Mouse (Mus musculus) midbrain, embryonic 14.5 days (tissue): Measurements from ENCODE around the gene D8Ertd738e. TPM values are rescaled to one million over a fixed set of nuclear protein-coding genes. Genes with fewer than 3 reads are reported as not detected.

Experiments used
- ATAC-seq: fragments of 200-750 bp; cut with Nextera tagmentation; 2 replicates; pipeline ENCODE4 v1.8.0; 2017; ENCODE audit warnings: moderate number of reproducible peaks, moderate library complexity; ENCODE audit not compliant: low FRiP score, low TSS enrichment
- DNase-seq: peaks from one replicate; pipeline ENCODE4 v3.0.0-alpha.2; 2015
- H3K27ac ChIP-seq: fragments of 300-500 bp; sonication (generic); replicated peaks from 2 replicates; pipeline ENCODE4 v1.5.1; 2014; ENCODE audit warnings: mild to moderate bottlenecking, low read depth, low read length, moderate library complexity
- H3K27me3 ChIP-seq: fragments of 300-500 bp; sonication (generic); 2 replicates; pipeline ENCODE4 v1.6.1; 2014; ENCODE audit warnings: low read length, control low read depth, mixed read lengths; ENCODE audit not compliant: control insufficient read depth, insufficient read depth
- H3K36me3 ChIP-seq: fragments of 300-500 bp; sonication (generic); 2 replicates; pipeline ENCODE4 v1.6.1; 2014; ENCODE audit warnings: low read length, control low read depth; ENCODE audit not compliant: control insufficient read depth, insufficient read depth
- H3K4me1 ChIP-seq: fragments of 300-500 bp; sonication (generic); 2 replicates; pipeline ENCODE4 v1.6.1; 2014; ENCODE audit warnings: mild to moderate bottlenecking, antibody characterized with exemption, low read length, control low read depth; ENCODE audit not compliant: control insufficient read depth, insufficient read depth
- H3K4me2 ChIP-seq: fragments of 300-500 bp; sonication (generic); 2 replicates; pipeline ENCODE4 v1.6.1; 2014; ENCODE audit warnings: mild to moderate bottlenecking, low read length, moderate library complexity
- H3K4me3 ChIP-seq: fragments of 300-500 bp; sonication (generic); replicated peaks from 2 replicates; pipeline ENCODE4 v1.5.1; 2014; ENCODE audit warnings: low read depth, low read length
- H3K9ac ChIP-seq: fragments of 300-500 bp; sonication (generic); replicated peaks from 2 replicates; pipeline ENCODE4 v1.6.1; 2014; ENCODE audit warnings: mild to moderate bottlenecking, low read length, moderate library complexity
- H3K9me3 ChIP-seq: fragments of 300-500 bp; sonication (generic); 2 replicates; pipeline ENCODE4 v1.6.1; 2016; ENCODE audit warnings: low read length, control low read depth, mixed read lengths; ENCODE audit not compliant: control insufficient read depth
- WGBS: fragments of 180-500 bp; shearing (Covaris S2); extraction: QIAGEN DNeasy Blood & Tissue Kit; methylation state at CpG from one replicate; pipeline ENCODE4 v1.1.7; 2014; 5-methylcytosine and 5-hydroxymethylcytosine counted together
- polyA plus RNA-seq: library from polyadenylated mRNA; unstranded; fragments of >200 nt; fragmentation: Nextera tagmentation; extraction: Ambion mirVana; gene quantifications from 2 replicates; pipeline ENCODE4 v1.2.1, GENCODE M21; 2014

D8Ertd738e gene
- polyA plus RNA-seq, 1 experiment from 2014 or later = 261 TPM

- H3K4me1 ChIP-seq = no peaks in the 10 kb centered on the region
- H3K27ac ChIP-seq = no peak overlapping the region
- H3K4me3 ChIP-seq = no peak overlapping the region
- no peak for DNase-seq
- WGBS = 70% methylated on average over 1 of the region's 1 CpGs
- no peaks in the 10 kb centered on the region for H3K36me3 ChIP-seq
- H3K9ac ChIP-seq = no peak overlapping the region
- no peaks in the 10 kb centered on the region for H3K9me3 ChIP-seq
- no peak overlapping the region for H3K4me2 ChIP-seq
- ATAC-seq = no peak
- H3K27me3 ChIP-seq = no peaks in the 10 kb centered on the region
Measured at GRCm38 (mm10) chr8:84276447-84276846, 26.9 kb upstream of the D8Ertd738e start.

- DNase-seq (no peak), ATAC-seq (no peak)
- WGBS = 78% methylated on average over 3 of the region's 3 CpGs
- H3K9me3 ChIP-seq = no peaks in the 10 kb centered on the region
- H3K9ac ChIP-seq = no peak overlapping the region
- H3K27me3 ChIP-seq = no peaks in the 10 kb centered on the region
- H3K27ac ChIP-seq = no peak overlapping the region
- no peaks in the 10 kb centered on the region for H3K36me3 ChIP-seq
- H3K4me3 ChIP-seq = no peak overlapping the region
- H3K4me1 ChIP-seq = peaks cover 11% of the 10 kb centered on the region
- H3K4me2 ChIP-seq = no peak overlapping the region
Measured at GRCm38 (mm10) chr8:84273968-84274367, 24.4 kb upstream of the D8Ertd738e start.

- no peak overlapping the region for H3K4me2 ChIP-seq
- H3K9ac ChIP-seq = no peak overlapping the region
- H3K9me3 ChIP-seq = no peaks in the 10 kb centered on the region
- H3K27ac ChIP-seq = no peak overlapping the region
- peaks cover 7% of the 10 kb centered on the region; the same call in 1 of the 2 replicates for H3K36me3 ChIP-seq
- H3K27me3 ChIP-seq = no peaks in the 10 kb centered on the region
- WGBS = 91% methylated on average over 4 of the region's 4 CpGs
- H3K4me1 ChIP-seq = peaks cover 11% of the 10 kb centered on the region
- H3K4me3 ChIP-seq = no peak overlapping the region
- ATAC-seq = no peak
- DNase-seq = no peak
Measured at GRCm38 (mm10) chr8:84272302-84272701, 22.8 kb upstream of the D8Ertd738e start.

GRCm38 (mm10) chr8:84269950-84270773, 20.6 kb upstream of the D8Ertd738e start, which contains the start of gene Ccdc130:
TSS of gene Ccdc130 (minus strand) at chr8:84270380.
- Histone ChIP-seq H3K9ac (peak within 1 kb of the TSS; percentile 81), H3K9me3 (no peaks in the 10 kb centered on the region), H3K27ac (peak within 1 kb of the TSS; percentile 81), H3K4me1 (peaks cover 11% of the 10 kb centered on the region), H3K4me2 (peak within 1 kb of the TSS; percentile 94), H3K27me3 (no peaks in the 10 kb centered on the region), H3K4me3 (peak within 1 kb of the TSS; percentile 79), H3K36me3 (peaks cover 24% of the 10 kb centered on the region)
- WGBS = under 1% methylated on average over 44 of the region's 44 CpGs
- ATAC-seq (peak; percentile 99), DNase-seq (peak; percentile 100)

- Histone ChIP-seq H3K27ac (no peak overlapping the region), H3K9me3 (no peaks in the 10 kb centered on the region), H3K4me1 (peaks cover 11% of the 10 kb centered on the region), H3K4me2 (no peak overlapping the region), H3K9ac (no peak overlapping the region), H3K36me3 (peaks cover 77% of the 10 kb centered on the region), H3K4me3 (no peak overlapping the region), H3K27me3 (no peaks in the 10 kb centered on the region)
- WGBS = 88% methylated on average over 4 of the region's 4 CpGs
- no peak for ATAC-seq
- no peak for DNase-seq
Measured at GRCm38 (mm10) chr8:84261098-84261497, 11.6 kb upstream of the D8Ertd738e start.

- Histone ChIP-seq H3K4me1 (peaks cover 15% of the 10 kb centered on the region), H3K4me3 (peak within 1 kb of the TSS; percentile 66), H3K27ac (peak within 1 kb of the TSS; percentile 89), H3K9ac (peak within 1 kb of the TSS; percentile 71), H3K36me3 (peaks cover 66% of the 10 kb centered on the region), H3K27me3 (no peaks in the 10 kb centered on the region), H3K9me3 (no peaks in the 10 kb centered on the region), H3K4me2 (peak within 1 kb of the TSS; percentile 87)
- peak; percentile 88 for ATAC-seq
- DNase-seq = peak; percentile 97
- WGBS = under 1% methylated on average over 64 of the region's 64 CpGs
Measured at GRCm38 (mm10) chr8:84256822-84257610, 7.5 kb upstream of the D8Ertd738e start, which contains the start of gene Mri1. TSS of gene Mri1 (minus strand) at chr8:84257326.

GRCm38 (mm10) chr8:84256458-84256821, 6.9 kb upstream of the D8Ertd738e start:
- Histone ChIP-seq H3K27me3 (no peaks in the 10 kb centered on the region), H3K4me1 (peaks cover 15% of the 10 kb centered on the region), H3K4me3 (peak overlapping the region; percentile 66), H3K9me3 (no peaks in the 10 kb centered on the region), H3K9ac (peak overlapping the region; percentile 71), H3K36me3 (peaks cover 66% of the 10 kb centered on the region), H3K4me2 (peak overlapping the region; percentile 87), H3K27ac (peak overlapping the region; percentile 89)
- peak; percentile 53 for ATAC-seq
- peak; percentile 61 for DNase-seq
- WGBS = 16% methylated on average over 6 of the region's 6 CpGs

- 84% methylated on average over 3 of the region's 3 CpGs for whole genome bisulfite sequencing
- Histone ChIP-seq H3K4me3 (peak overlapping the region; percentile 66), H3K36me3 (peaks cover 67% of the 10 kb centered on the region), H3K9ac (peak overlapping the region; percentile 71), H3K4me1 (peaks cover 15% of the 10 kb centered on the region), H3K27ac (no peak overlapping the region), H3K27me3 (no peaks in the 10 kb centered on the region), H3K9me3 (no peaks in the 10 kb centered on the region), H3K4me2 (peak overlapping the region; percentile 87)
- ATAC-seq (no peak), DNase-seq (no peak)
Measured at GRCm38 (mm10) chr8:84255858-84256257, 6.3 kb upstream of the D8Ertd738e start.
